Mouse (Mus musculus): ENCODE data around the gene Svop.

Gene Svop

DNA sequence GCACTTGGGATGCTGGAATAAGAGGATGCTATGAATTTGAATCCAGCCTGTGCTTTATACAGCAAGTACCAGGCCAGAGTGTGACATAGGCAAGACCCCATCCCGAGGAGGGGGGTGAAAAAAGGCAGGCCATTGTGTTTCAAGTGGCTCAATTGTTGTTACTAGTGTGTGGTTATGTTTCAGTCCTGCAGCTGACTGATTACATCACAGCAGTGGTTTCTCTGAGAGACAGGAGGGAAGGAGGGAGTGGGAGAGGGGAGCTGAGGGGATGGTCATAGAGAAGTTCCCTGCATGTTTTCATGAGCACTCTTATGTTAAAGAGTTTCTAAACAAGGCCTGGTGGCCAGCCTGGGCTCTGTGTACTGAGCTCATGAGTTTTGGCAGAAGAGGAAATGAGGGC is 11.4 kb upstream of the Svop start:
- no peak for DNase-seq

DNA sequence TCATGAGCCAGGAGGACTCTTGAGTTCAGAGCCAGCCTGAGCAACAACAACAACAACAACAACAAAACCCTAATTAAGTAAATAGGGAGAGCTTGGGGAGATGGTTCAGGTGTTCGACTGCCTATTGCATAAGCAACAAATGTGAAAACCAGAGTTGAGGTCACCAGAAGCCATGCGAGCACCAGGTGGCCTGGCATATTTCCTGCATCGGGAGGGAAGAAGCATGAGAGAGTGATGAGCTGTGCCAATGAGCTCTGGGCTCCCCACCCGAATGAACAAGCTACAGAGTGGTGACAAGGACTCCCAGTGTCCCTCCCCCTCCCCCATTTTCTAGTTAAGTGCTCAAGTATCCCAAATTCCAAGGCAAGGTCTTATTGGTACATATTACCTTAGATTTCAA is 10.5 kb upstream of the Svop start:
- no peak for DNase-seq

DNA sequence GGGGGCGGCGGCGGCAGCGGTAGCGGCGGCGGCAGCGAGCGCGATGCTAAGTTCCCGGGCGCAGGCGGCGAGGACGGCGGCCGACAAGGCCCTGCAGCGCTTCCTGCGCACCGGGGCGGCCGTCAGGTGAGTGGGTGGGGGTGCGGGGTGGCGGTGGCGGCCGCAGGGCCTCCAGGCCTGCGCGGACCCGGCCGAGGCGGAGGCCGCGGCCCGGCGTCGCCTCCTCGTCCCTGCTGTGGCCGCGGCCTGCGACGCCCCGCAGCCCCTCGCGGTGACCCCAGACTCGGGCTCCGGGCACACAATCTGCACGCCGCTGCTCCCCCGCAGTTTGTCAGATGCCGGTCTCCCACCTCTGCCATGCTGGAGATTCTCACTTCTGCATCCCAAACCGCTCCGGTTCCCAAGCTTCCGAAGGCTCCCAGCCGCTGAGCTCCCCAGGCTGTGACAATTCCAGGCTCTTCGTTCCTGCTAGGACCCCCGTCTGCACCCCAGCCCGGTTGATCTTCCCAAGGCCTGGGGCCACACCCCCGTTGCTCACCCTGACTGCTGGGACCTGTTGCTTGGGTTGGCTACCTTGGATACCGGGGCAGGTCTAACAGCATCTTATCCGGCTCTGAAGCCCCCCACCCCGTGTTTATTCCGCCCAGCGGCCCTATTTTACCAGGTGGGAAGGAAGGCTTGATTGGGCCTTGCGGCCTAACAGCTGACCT is 9.2 kb upstream of the Svop start:
- no peak for DNase-seq

DNA sequence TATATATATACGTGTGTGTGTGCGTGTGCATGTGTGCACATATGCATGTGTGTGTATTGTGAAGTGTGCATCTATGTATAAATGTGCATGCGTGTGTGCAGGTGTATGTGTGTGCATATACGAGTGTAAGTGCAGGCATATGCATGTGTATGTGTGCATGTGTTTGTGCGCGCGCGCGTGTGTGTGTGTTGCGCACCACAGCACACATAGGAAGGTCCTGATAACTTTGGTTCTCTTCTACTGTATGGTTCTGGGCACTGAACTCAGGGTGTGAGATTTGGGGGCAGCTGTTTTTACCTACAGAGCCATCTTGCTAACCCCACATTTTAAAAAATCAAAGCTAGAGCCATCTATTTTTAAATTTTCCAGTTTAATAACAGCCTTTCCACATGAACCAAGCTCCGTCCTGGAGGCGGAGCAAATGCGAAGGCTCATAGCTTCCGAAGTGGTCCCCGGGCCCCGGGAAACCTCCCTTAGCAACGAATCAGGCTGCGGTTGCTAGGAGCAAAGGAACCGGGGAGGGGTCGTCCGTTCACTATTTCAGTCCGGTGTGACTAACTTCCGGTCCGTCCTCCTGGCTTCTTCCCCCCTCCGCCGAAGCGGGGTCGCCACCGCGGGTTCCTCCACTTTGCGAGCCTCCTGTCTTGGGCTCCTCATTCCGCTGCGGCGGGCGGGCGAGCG is 8.5 kb upstream of the Svop start:
- DNase-seq = peak; percentile 86

DNA sequence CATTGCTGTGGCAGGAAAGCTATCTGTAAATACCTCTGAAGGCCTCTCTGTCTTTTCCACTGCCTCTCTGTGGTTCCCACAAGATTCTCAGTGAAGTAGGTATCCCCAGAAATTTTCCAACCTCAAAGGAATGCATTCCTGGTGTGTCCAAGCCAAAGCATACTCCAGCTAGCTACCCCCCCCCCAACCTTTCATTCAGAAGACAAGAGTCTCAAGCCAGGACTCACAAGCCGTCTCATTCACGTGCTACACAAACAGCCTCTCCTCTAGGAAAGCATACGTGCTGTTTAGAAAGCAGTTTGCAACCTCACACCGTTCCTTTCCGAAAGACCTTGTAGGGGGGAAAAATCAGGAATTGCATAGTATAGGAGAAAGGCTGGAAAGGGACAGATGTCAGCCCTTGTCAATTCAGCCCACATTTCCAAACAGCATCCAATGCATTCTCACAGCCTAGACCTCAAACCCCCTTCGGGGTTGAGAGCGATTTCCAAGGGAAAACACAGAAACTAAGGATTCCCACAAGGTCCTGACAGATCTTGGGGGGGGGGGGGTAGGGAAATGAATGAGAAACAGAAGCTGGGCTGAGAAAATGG is 853 bp downstream of the Svop start:
- no peak for DNase-seq

DNA sequence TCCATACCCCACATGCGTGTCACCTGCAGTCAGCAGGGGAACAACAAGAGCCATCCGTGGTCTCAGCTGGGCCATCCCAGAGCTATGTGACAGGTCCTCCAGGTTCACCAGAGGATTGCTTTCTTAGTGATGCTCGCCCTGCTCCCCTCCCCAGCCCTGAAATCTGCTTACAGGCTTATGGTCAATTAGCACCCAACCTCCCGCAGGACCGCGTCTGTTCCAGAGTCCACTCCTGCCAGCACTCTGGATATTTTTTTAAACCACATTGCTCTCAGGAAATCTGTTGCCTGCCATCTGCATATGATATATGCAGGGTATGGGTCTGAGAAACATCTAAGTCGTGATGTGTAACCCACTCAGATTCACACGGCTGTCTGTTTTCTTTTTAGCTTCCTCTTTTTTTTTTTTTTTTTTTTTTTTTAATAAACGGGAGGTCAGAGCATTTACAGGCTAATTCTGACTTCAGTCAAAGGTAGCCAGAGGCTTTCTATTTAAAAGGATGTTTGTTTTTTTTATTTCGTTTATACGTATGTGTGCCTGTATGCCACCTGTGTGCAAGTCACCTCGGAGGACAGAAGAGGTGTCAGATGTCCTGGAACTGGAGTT is 3.4 kb downstream of the Svop start:
- DNase-seq = no peak

DNA sequence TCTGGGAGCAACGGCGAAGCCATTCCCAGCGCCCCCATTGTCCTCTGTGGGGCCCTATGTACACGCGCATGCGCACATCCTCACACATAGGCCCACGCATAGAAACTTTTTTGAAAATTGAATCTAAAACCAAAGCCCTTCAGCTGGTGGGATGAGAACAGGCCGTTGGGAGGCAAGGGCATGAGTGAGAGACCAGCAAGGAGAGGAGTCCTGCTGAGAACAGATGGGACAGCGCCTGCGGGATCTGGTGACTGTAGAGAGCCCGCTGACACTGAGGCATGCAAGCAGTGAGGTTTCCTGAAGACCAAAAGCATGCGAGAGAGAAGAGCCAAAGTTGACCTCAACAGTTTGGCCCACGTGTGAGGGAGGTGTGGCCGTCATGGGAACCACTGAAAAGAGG is 5.9 kb downstream of the Svop start:
- no peak for DNase-seq

DNA sequence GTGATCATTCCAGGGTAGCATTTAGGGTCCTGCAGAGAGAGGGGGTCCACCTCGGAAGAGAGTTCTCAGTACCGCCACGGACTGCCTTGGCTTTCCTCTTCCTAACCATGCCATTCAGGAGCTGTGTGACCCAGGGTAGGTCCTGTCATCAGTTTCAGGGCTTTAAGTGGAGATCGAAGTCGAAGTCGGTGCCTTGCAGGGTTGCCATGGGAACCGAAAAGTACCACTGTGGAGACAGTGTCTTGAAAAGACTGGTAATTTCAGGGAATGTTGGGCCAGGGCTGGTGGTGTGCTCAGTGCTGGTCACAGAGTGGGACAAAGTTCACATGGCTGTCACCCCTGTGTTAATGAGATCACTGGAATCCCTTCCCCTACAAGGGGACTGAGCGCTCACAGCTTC is 14.4 kb downstream of the Svop start:
- DNase-seq = no peak

DNA sequence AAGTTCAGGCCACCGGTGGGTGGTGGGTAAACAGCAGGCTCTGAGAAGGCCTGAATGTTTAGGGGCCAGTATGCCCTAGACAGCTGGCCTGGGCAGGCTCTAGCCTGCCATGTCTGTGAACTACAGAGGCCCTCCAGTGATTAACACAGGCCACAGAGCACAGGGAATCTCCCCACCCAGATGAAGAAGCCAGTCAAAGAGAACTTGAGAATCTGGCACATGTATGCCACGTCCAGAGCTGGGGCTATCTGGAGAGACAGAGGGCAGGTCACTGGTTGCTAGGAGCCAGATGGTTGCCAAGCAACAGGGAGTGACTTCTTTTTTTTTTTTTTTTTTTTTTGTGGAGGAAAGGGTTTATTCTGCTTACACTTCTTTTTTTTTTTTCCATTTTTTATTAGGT is 19.1 kb downstream of the Svop start:
- no peak for DNase-seq

DNA sequence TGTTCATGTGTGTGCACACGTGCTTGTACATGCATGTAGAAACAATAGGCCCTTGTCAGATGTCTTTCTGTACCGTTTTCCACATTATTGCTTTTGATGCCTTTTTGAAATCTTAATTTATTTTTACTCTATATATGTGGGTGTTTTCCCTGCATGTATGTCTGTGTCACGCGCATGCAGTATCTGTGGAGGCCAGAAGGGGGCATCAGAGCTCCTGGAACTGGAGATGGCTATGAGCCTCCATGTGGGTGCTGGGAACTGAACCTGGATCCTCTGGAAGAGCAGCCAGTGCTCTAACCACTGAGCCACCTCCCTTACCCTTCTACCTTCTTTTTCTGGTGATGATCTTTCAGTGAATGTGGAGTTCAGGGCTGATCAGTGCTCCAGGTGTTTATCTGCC is 20.5 kb downstream of the Svop start:
- no peak for DNase-seq

DNA sequence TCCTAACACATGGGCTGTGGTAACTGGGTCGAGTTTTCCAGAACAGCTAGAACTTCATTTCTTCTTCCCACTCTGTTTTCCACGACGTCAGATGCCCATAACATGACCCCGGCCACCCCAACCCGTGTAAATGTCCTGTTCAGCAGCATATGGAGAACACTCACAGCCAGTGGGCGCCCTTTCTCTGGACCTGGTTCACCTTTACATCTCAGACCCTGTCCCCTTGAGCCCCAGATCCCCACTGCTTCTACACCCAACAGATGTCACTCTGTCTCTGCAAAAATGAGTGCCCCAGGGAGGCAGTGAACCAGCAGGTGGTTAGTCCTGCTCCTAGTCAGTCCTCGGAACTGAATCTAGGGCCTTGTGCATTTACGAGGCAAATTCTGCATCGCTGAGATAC is 23.4 kb downstream of the Svop start:
- DNase-seq = no peak

DNA sequence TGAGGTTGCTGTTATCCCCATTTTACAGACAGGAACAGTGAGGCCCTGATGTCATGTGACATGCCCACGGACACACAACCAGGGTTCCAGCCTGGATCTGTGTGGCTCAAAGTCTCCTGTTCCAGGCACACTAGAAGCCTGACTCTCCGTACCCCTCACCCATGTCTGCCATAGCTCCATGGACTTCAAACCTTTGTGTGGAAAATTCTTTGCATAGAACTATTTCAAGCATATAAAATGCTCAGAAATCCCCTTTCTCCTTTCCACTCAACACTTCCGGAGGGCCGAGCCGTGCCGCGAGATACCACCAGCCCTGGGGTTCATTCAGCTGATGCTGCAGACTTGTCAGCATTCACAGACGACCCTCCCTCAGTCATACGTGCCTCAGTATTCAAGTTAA is 23.8 kb downstream of the Svop start:
- no peak for DNase-seq

DNA sequence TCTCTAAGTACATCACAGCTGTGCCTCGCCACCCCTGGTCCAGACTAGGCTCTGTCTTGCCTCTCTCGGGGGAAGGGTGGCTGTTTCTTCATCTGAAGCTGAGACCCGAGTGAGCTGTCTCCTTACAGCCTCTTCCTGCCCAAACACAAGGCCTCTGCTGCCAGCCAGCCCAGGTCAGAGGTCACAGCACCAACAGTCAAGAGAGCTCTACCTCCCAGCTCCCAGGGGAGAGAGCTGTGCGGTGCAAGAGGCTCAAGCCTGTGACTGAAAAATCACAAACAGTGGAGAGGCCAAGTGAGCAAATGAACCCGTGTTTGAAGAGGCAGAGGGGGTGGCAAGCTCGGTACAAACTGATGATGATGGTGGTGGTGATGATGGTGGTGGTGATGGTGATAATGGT is 24.8 kb downstream of the Svop start:
- DNase-seq = no peak

DNA sequence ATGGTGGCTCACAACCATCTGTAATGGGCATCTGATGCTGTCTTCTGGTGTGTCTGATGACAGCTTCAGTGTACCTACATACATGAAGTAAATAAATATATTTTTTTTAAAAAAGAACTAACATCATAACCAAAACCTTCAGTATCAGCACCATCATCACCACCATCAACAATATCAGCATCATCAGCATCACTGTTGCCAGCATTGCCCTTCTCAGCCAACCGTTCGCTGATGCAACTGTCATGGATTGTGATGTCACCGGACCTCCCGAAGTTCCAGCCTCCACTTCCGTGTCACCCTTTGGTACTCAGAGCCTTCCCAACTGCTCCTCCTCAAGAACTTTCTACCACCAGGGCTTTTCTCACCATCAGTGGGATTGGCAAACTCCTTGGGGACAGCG is 26.2 kb downstream of the Svop start, which contains the start of gene Usp30:
Gene Usp30, plus strand, starts transcription at position 301 of the 400 bp plus-strand sequence.
- no peak for DNase-seq

DNA sequence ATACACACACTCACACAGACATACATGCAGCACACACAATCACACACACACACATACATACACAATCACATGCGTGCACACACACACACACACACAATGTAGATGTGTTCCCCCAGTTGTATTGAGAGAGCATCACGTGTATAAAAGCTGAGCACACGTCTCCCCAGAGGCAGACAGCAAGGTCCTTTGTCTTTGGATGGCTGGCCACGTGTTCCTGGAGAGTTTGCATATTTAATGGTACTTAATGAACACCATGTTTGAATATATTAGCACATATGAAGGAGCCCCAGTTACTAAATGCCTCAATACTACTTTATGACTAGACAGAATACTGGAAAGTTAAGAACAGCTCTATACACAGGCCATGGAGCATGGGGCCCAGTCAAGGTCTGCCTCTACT is 27.4 kb downstream of the Svop start:
- DNase-seq = no peak

DNA sequence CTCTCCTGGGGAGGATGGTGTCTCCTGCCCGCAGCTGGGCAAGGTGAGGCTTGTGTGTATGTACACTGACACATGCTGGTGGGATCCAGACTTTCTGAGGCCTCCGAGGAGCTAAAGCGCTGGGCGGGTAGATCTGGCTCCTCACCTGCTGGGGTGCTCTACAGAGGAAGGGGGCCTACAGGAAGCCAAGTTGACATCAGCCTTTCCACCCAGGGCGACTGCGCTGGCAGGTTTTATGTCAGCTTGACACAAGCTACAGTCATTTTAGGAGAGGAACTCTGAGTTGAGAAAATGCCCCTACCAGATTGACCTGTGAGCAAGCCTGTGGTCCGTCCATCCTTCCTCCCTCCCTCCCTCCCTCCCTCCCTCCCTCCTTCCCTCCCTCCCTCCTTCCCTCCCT is 29.7 kb downstream of the Svop start:
- no peak for DNase-seq

DNA sequence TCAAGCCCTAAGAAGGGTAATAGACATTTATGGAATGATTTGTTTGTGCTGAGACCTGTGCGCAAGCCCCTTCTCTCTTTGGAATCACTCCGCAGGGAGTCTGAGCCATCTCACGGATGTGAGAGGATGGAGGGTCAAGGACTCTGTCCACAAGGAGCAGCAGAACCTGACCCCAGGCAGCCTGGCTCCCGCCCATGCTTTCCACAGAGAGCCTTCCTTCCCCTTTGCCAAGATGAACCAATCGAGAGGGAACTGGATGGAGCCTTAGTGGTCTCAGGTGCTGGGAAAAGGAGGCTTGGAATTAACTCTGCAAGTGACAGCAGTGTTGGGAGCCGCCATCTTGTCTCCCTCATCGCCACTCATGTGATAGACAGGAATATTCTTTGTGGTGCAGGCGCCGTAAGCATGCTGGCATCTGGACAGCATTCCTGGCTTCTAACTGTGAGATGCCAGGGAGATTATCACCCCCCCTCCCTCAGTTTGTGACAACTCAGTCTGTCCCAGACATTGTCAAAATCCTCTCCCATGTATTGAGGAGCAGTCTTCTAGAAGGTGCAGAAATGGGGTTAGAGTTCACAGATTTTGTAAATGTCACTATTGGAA is 34.1 kb downstream of the Svop start:
- no peak for DNase-seq

DNA sequence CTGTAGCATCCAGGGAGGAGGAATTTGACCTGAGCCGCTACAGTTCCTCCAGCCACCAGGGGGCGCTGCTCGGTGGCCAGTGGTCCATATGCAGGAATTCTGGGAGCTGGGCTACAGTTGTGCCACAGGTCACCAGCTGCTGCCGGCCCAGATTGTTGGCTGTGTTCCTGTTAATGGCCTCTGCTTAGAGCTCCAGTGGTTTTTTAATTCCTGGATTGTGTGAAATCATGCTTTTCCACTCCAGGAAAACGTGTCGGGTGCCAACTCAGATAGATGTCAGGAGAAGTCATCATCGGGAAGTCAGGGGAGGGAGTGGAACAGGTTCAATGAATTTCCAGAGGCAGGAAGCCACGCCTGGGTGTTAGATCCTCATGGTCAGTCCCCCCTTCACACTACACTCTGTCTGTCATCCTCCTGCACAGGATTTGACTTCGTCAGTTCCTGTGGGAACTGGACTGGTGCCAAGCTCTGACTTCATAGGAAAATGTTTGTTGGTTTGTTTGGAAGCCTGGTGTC is 39.1 kb downstream of the Svop start:
- peak; percentile 80 for DNase-seq

DNA sequence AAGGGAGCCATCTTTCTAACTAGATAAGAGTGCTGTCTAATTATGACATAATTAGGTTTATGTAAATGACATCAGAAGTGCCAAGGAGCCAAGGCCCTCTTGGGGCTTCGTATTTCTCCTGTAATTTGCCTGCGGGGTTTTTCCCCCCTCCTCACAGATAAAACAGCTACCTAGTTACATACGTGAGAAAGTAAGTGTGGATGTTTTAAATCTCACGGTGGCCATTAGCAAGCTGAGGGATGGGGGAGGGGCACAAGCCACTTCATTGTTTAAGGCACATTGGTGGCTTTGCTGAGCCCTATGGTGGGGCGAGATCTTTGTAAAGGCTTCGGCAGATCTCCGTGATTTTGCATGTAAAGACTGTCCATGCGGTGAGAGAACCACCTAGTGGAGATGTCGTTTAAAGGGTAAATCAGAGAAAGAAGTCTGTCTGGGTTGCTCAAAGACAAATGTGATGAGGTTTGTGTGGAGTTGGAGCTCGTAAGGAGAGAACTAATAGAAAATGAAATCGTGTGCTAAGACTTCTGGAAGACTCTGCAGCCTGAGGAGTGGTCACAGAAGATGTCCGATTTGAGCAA is 42.5 kb downstream of the Svop start:
- no peak for DNase-seq

DNA sequence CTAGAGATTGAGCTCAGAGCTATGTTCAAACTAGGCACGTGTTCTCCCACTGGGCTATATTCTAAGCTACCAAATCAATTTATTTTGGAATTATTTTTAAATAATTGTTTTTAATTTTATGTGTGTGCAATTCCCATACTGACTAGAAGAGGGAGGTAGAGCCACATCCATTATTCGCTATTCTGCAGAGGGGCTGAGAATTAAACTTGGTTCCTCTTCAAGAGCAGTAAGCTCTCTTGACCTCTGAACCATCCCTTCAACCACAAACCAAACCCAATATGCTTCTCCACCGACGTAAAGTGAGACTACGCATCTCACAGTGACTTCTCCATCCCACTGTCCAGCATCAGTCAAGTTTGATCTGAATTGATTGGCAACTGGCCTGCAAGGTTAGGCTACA is 44.2 kb downstream of the Svop start:
- no peak for DNase-seq

DNA sequence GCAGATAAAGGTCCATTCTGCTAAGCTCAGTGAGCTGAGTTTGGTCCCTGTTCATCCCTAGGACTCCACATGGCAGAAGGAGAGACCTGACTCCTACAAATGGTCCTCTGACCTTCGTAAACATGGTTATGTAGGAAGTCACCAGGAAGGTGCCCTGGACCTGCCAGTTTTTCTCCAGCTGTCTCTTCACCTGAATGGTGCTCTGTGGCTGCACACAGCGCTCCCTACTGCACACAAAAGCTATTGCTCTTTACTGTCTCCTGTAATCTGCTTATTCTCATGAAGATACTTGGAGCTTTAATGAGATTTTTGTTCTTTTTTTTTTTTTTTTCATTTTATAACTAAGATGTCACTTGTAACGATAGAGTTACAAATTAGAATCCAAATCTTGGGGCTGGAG is 44.8 kb downstream of the Svop start:
- DNase-seq = no peak

DNA sequence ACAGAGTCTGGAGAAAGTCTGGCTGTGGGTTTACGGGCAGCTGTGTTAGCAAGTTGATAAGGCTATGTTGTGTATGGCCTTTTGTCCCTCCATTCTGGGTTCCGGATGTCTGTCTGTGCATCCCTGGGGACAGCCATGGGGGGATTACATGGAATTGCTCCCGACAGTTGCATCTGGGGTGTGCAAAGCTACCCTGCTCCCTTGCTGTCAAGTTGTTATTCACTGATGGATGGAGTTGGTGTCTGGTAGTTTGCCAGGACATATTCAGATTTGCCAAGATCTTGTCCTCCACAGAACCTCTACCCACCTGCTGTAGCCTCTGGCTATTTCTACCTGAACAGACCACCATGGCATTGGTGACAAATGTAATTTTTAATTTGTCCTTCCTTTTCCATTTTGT is 45.2 kb downstream of the Svop start:
- DNase-seq = no peak

DNA sequence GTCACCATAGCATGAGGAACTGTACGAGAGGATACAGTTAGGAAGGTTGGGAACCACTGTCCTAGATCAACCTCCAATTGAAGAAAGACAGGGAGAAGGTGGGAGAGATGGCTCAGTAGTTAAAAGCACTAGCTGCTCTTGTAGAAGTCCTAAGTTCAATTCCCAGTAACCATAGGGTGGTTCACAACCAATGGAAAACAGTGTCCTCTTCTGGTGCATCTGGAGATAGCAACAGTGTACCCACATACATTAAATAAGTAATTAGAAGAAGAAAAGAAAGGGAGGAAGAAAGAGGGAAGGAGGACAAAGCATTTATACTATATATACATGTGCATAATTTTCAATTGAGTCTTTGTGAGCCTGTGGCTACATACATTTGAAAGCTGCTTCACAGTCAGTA is 46.2 kb downstream of the Svop start:
- peak; percentile 63 for DNase-seq
